Mouse (Mus musculus) heart, adult 2 months (tissue): ENCODE measurements around the gene Apba1. TPM values are rescaled to one million over a fixed set of nuclear protein-coding genes. Genes with fewer than 3 reads are reported as not detected.
A peak's percentile ranks its signal among the peaks of the same experiment; 100 is the strongest.

Source experiments
- DNase-seq, 2 experiments: peaks; one replicate each; pipeline ENCODE4 v3.0.0; 2021
- H3K27ac ChIP-seq: fragments of 200-600 bp; 2 replicates; pipeline ENCODE4 v1.8.1; 2022
- H3K27me3 ChIP-seq: fragments of 200-500 bp; 2 replicates; pipeline ENCODE4 v1.6.1; 2012; ENCODE audit warnings: mild to moderate bottlenecking, low read length, inconsistent platforms, mixed read lengths; ENCODE audit not compliant: control insufficient read depth, insufficient read depth
- H3K36me3 ChIP-seq: fragments of 200-500 bp; 2 replicates; pipeline ENCODE4 v1.6.1; 2012; ENCODE audit warnings: low read length, inconsistent platforms; ENCODE audit not compliant: control insufficient read depth, insufficient read depth
- H3K4me1 ChIP-seq: fragments of 200-500 bp; 2 replicates; pipeline ENCODE4 v1.6.1; 2011; ENCODE audit warnings: low read length; ENCODE audit not compliant: control insufficient read depth, insufficient read depth
- H3K4me3 ChIP-seq: fragments of 200-600 bp; 2 replicates; pipeline ENCODE4 v1.8.1; 2022
- H3K79me2 ChIP-seq: fragments of 200-500 bp; replicated peaks from 2 replicates; pipeline ENCODE4 v1.6.1; 2012; ENCODE audit warnings: mild to moderate bottlenecking, inconsistent platforms, low read length, moderate library complexity, mixed read lengths; ENCODE audit not compliant: control insufficient read depth, insufficient read depth
- H3K9ac ChIP-seq: fragments of 200-500 bp; 2 replicates; pipeline ENCODE4 v1.6.1; 2012; ENCODE audit warnings: low read depth, mild to moderate bottlenecking, control low read depth, inconsistent platforms, low read length, mixed read lengths
- CTCF ChIP-seq: fragments of 200-600 bp; IDR thresholded peaks from 2 replicates; pipeline ENCODE4 v1.8.1; 2022; ENCODE audit warnings: antibody characterized with exemption, mild to moderate bottlenecking, moderate library complexity
- EP300 ChIP-seq: fragments of 200-500 bp; IDR thresholded peaks from 2 replicates; pipeline ENCODE4 v1.6.1; 2011; ENCODE audit warnings: low read depth, low read length, control low read depth; ENCODE audit not compliant: insufficient read depth
- POLR2A ChIP-seq: fragments of 200-500 bp; IDR thresholded peaks from 2 replicates; pipeline ENCODE4 v1.6.1; 2011; ENCODE audit warnings: mild to moderate bottlenecking, low read depth, low read length, control low read depth; ENCODE audit not compliant: insufficient read depth
- WGBS: fragments of 180-500 bp; shearing (Covaris S2); methylation state at CpG from one replicate; pipeline ENCODE4 v1.1.7; 2018; 5-methylcytosine and 5-hydroxymethylcytosine counted together
- intact Hi-C: fragments of 180-260 bp; cut with DNase I; formaldehyde crosslinking; loops from one replicate; pipeline ENCODE4 v1.15.1; 2025
- polyA plus RNA-seq: library from polyadenylated mRNA; depleted of rRNA; stranded (reverse); fragments of >200 nt; gene quantifications from 2 replicates; pipeline ENCODE4 v1.2.3, GENCODE M21; 2012
- total RNA-seq, 2 experiments: library from RNA; stranded (reverse); gene quantifications; 2 replicates each; pipeline ENCODE4 v1.2.3; 2021

The Apba1 gene
- total and polyA plus RNA-seq, 3 experiments = 2.7 to 3.9 (median 3.0) TPM

- no peaks in the 10 kb centered on the region for H3K4me1 ChIP-seq
- WGBS = 75% methylated on average over 12 of the region's 12 CpGs
- intact Hi-C loops = no loop called here
Observed at GRCm38 (mm10) chr19:23948301-23949000, 189.8 kb downstream of the Apba1 start.

GRCm38 (mm10) chr19:23955461-23955860 lies 196.8 kb downstream of the Apba1 start:
- 90% methylated on average over 8 of the region's 8 CpGs for whole genome bisulfite sequencing
- Histone ChIP-seq H3K79me2 (no peaks in the 10 kb centered on the region), H3K27me3 (no peaks in the 10 kb centered on the region), H3K9ac (no peak overlapping the region), H3K27ac (no peak overlapping the region), H3K4me1 (peaks cover 8% of the 10 kb centered on the region), H3K4me3 (no peak overlapping the region), H3K36me3 (no peaks in the 10 kb centered on the region)
- intact Hi-C loops = no loop called here
- TF ChIP-seq EP300 (no peak), CTCF (no peak)
- DNase-seq = no peak

More at GRCm38 (mm10) chr19:23948301-23949000, 189.8 kb downstream of the Apba1 start:
- no peak for DNase-seq
- H3K79me2 ChIP-seq = no peaks in the 10 kb centered on the region
- TF ChIP-seq POLR2A (no peak), CTCF (no peak), EP300 (no peak)
- H3K27ac ChIP-seq = no peak overlapping the region
- H3K4me3 ChIP-seq = no peak overlapping the region
- H3K27me3 ChIP-seq = no peaks in the 10 kb centered on the region
- H3K36me3 ChIP-seq = no peaks in the 10 kb centered on the region
- no peak overlapping the region for H3K9ac ChIP-seq

- Histone ChIP-seq H3K36me3 (no peaks in the 10 kb centered on the region), H3K4me1 (peaks cover 12% of the 10 kb centered on the region), H3K27ac (no peak overlapping the region), H3K9ac (no peak overlapping the region), H3K27me3 (no peaks in the 10 kb centered on the region), H3K79me2 (no peaks in the 10 kb centered on the region), H3K4me3 (no peak overlapping the region)
- intact Hi-C loops = no loop called here
- WGBS = 68% methylated on average over 17 of the region's 17 CpGs
- TF ChIP-seq CTCF = no peak
- no peak for DNase-seq
Observed at GRCm38 (mm10) chr19:23956299-23956975, 197.8 kb downstream of the Apba1 start.

GRCm38 (mm10) chr19:23957563-23957962 lies 198.9 kb downstream of the Apba1 start:
- Histone ChIP-seq H3K27me3 (no peaks in the 10 kb centered on the region), H3K27ac (no peak overlapping the region), H3K79me2 (no peaks in the 10 kb centered on the region), H3K36me3 (no peaks in the 10 kb centered on the region), H3K4me3 (no peak overlapping the region), H3K4me1 (peaks cover 12% of the 10 kb centered on the region), H3K9ac (no peak overlapping the region)
- intact Hi-C loops = no loop called here
- TF ChIP-seq POLR2A (no peak), CTCF (no peak), EP300 (no peak)
- 60% methylated on average over 7 of the region's 7 CpGs for WGBS
- DNase-seq = no peak

GRCm38 (mm10) chr19:23958925-23959324 lies 200.2 kb downstream of the Apba1 start:
- no peak overlapping the region for H3K27ac ChIP-seq
- intact Hi-C loops = no loop called here
- TF ChIP-seq POLR2A (no peak), CTCF (peak; percentile 61), EP300 (no peak)
- 40% methylated on average over 6 of the region's 6 CpGs for WGBS
- no peak overlapping the region for H3K9ac ChIP-seq
- DNase-seq = no peak
- no peaks in the 10 kb centered on the region for H3K79me2 ChIP-seq
- peaks cover 12% of the 10 kb centered on the region for H3K4me1 ChIP-seq
- H3K36me3 ChIP-seq = no peaks in the 10 kb centered on the region
- H3K4me3 ChIP-seq = no peak overlapping the region
- H3K27me3 ChIP-seq = no peaks in the 10 kb centered on the region

- no peak overlapping the region for H3K4me3 ChIP-seq
- no peaks in the 10 kb centered on the region for H3K79me2 ChIP-seq
- TF ChIP-seq CTCF (no peak), EP300 (no peak), POLR2A (no peak)
- 0 out of 2 replicates have a peak overlapping the region, but pooled peaks have one; percentile 13 for H3K9ac ChIP-seq
- H3K4me1 ChIP-seq = peaks cover 12% of the 10 kb centered on the region
- H3K36me3 ChIP-seq = no peaks in the 10 kb centered on the region
- H3K27ac ChIP-seq = no peak overlapping the region
- DNase-seq = no peak
- intact Hi-C loops = loop anchor here (2.0 to 10.0 kb wide), 2 partner anchors 385 to 587 kb away; no protein-coding TSS in a partner anchor
- no peaks in the 10 kb centered on the region for H3K27me3 ChIP-seq
- 16% methylated on average over 7 of the region's 7 CpGs for WGBS
Observed at GRCm38 (mm10) chr19:23959870-23960269, 201.2 kb downstream of the Apba1 start.
